24 mouse cellular contexts compared by ENCODE assay signal in genomic region chr15:83358476-83358875, GRCm38 (mm10).
"Had no signal": no experiment of that assay in that cellular context is flagged by ENCODE, and none has a peak within 500 bp of the region (broad histone marks: within the 10 kb centered on the region; RNA-seq: fewer than 3 reads in every experiment).

No protein-coding gene starts in this region.

- DNase-seq: kidney, adult 8-10 months; kidney, postnatal 14 days; layer of hippocampus, adult 9-11 months; liver; lung, adult 18-20 months; retina, postnatal 1 day; right cerebral cortex, postnatal 25 days; spleen, adult 18-20 months; thymus, adult 18-20 months; thymus, postnatal 36 days had no signal

- H3K4me3 ChIP-seq: kidney, embryonic 15.5 days; layer of hippocampus, adult 2 months; limb, embryonic 10.5 days; limb, embryonic 13.5 days; liver, embryonic 12.5 days; liver, embryonic 15.5 days; lung, embryonic 15.5 days; midbrain, embryonic 10.5 days; midbrain, embryonic 13.5 days; myocyte; neural tube, embryonic 13.5 days; stomach, embryonic 15.5 days had no signal

- H3K27ac ChIP-seq: kidney, embryonic 15.5 days; layer of hippocampus, adult 2 months; limb, embryonic 10.5 days; limb, embryonic 13.5 days; liver, embryonic 12.5 days; liver, embryonic 15.5 days; lung, embryonic 15.5 days; midbrain, embryonic 10.5 days; midbrain, embryonic 13.5 days; neural tube, embryonic 13.5 days; stomach, embryonic 15.5 days had no signal

- H3K4me1 ChIP-seq: kidney, embryonic 15.5 days; limb, embryonic 13.5 days; midbrain, embryonic 10.5 days; midbrain, embryonic 13.5 days; neural tube, embryonic 13.5 days; stomach, embryonic 15.5 days had no signal

- H3K36me3 ChIP-seq: kidney, embryonic 15.5 days; limb, embryonic 10.5 days; limb, embryonic 13.5 days; lung, embryonic 15.5 days; midbrain, embryonic 10.5 days; midbrain, embryonic 13.5 days; neural tube, embryonic 13.5 days; stomach, embryonic 15.5 days had no signal

- ATAC-seq: intestine, postnatal 0 days; liver, embryonic 12.5 days; midbrain, embryonic 13.5 days; midbrain, embryonic 16.5 days had no signal

- H3K27me3 ChIP-seq: kidney, embryonic 15.5 days; limb, embryonic 13.5 days; liver, embryonic 15.5 days; lung, embryonic 15.5 days; midbrain, embryonic 13.5 days; neural tube, embryonic 13.5 days; stomach, embryonic 15.5 days had no signal

- H3K9me3 ChIP-seq: kidney, embryonic 15.5 days; limb, embryonic 10.5 days; limb, embryonic 13.5 days; liver, embryonic 12.5 days; liver, embryonic 15.5 days; lung, embryonic 15.5 days; midbrain, embryonic 10.5 days; midbrain, embryonic 13.5 days; neural tube, embryonic 13.5 days; stomach, embryonic 15.5 days had no signal
